Mouse (Mus musculus) C2C12 (cell line): ENCODE measurements around the gene Itgb7. TPM values are rescaled to one million over a fixed set of nuclear protein-coding genes. Genes with fewer than 3 reads are reported as not detected.

Source experiments
- H3K27me3 ChIP-seq: one replicate; pipeline ENCODE4 v1.6.1; 2011; ENCODE audit not compliant: control insufficient read depth, insufficient read depth, insufficient read length
- H3K36me3 ChIP-seq: one replicate; pipeline ENCODE4 v1.6.1; 2011; ENCODE audit not compliant: control insufficient read depth, insufficient read depth
- H3K4me3 ChIP-seq: one replicate; pipeline ENCODE4 v1.5.1; 2011; ENCODE audit warnings: mild to moderate bottlenecking, control low read depth; ENCODE audit not compliant: poor library complexity, insufficient read depth, severe bottlenecking
- H3K79me2 ChIP-seq: one replicate; pipeline ENCODE4 v1.6.1; 2011; ENCODE audit not compliant: control insufficient read depth, insufficient read depth
- H3K79me3 ChIP-seq: one replicate; pipeline ENCODE4 v1.6.1; 2011; ENCODE audit warnings: low read depth, control low read depth
- H3ac ChIP-seq: one replicate; pipeline ENCODE3; 2011; ENCODE audit warnings: low read depth; ENCODE audit not compliant: control insufficient read depth, insufficient read length
- CEBPB ChIP-seq: IDR thresholded peaks from one replicate; pipeline ENCODE4 v1.6.1; 2011; ENCODE audit warnings: low read depth, mild to moderate bottlenecking, control low read depth, moderate library complexity
- CTCF ChIP-seq: IDR thresholded peaks from one replicate; pipeline ENCODE4 v1.5.1; 2011; ENCODE audit not compliant: control insufficient read depth, insufficient read depth, insufficient read length
- FOSL1 ChIP-seq: IDR thresholded peaks from one replicate; pipeline ENCODE4 v1.8.0; 2011; ENCODE audit warnings: mild to moderate bottlenecking, low read length; ENCODE audit not compliant: poor library complexity, insufficient read depth, severe bottlenecking
- MAX ChIP-seq: IDR thresholded peaks from one replicate; pipeline ENCODE4 v1.6.1; 2011; ENCODE audit warnings: mild to moderate bottlenecking, control low read depth
- MYOD1 ChIP-seq: IDR thresholded peaks from one replicate; pipeline ENCODE4 v1.6.1; 2011; ENCODE audit warnings: low read depth; ENCODE audit not compliant: control insufficient read depth, insufficient read length
- MYOG ChIP-seq: IDR thresholded peaks from one replicate; pipeline ENCODE4 v1.6.1; 2011; ENCODE audit not compliant: control insufficient read depth, insufficient read length; ENCODE audit errors: extremely low read depth
- USF1 ChIP-seq: IDR thresholded peaks from one replicate; pipeline ENCODE4 v1.6.1; 2011; ENCODE audit warnings: low read depth, mild to moderate bottlenecking, control low read depth, moderate library complexity
- polyA plus RNA-seq: library from polyadenylated mRNA; unstranded; fragments of >200 nt; fragmentation: generic; extraction: Trizol; gene quantifications from one replicate; pipeline ENCODE4 v1.2.1, GENCODE M21; 2012; ENCODE audit warnings: missing spikeins

Itgb7 gene
- polyA plus RNA-seq, 1 experiment = 58.8 TPM

GRCm38 (mm10) chr15:102198841-102199240 lies 32.9 kb downstream of the Itgb7 start:
- Histone ChIP-seq H3ac (no peak overlapping the region), H3K79me3 (no peaks in the 10 kb centered on the region), H3K79me2 (no peaks in the 10 kb centered on the region), H3K36me3 (no peaks in the 10 kb centered on the region), H3K4me3 (no peak overlapping the region), H3K27me3 (no peaks in the 10 kb centered on the region)
- TF ChIP-seq MAX (no peak), CEBPB (no peak), CTCF (no peak), MYOD1 (no peak), FOSL1 (no peak), MYOG (no peak), USF1 (no peak)

- Histone ChIP-seq H3ac (no peak overlapping the region), H3K79me2 (no peaks in the 10 kb centered on the region), H3K36me3 (no peaks in the 10 kb centered on the region), H3K4me3 (no peak overlapping the region), H3K79me3 (no peaks in the 10 kb centered on the region), H3K27me3 (no peaks in the 10 kb centered on the region)
- TF ChIP-seq FOSL1 = no peak
- no peak for TF ChIP-seq MYOG
- no peak for TF ChIP-seq MYOD1
- TF ChIP-seq USF1 = no peak
- TF ChIP-seq CEBPB = no peak
These were observed 36.4 kb downstream of the Itgb7 start for GRCm38 (mm10) chr15:102195373-102195772.

- Histone ChIP-seq H3K4me3 (no peak overlapping the region), H3K79me3 (no peaks in the 10 kb centered on the region), H3K36me3 (no peaks in the 10 kb centered on the region), H3K27me3 (no peaks in the 10 kb centered on the region), H3K79me2 (no peaks in the 10 kb centered on the region), H3ac (no peak overlapping the region)
- no peak for TF ChIP-seq USF1
- no peak for TF ChIP-seq MAX
- TF ChIP-seq FOSL1 = no peak
- TF ChIP-seq CTCF = no peak
- no peak for TF ChIP-seq MYOD1
- no peak for TF ChIP-seq CEBPB
- TF ChIP-seq MYOG = no peak
These were observed 37.3 kb downstream of the Itgb7 start for GRCm38 (mm10) chr15:102194439-102194838.

GRCm38 (mm10) chr15:102193652-102194051 lies 38.1 kb downstream of the Itgb7 start:
- no peaks in the 10 kb centered on the region for H3K27me3 ChIP-seq
- H3K79me3 ChIP-seq = no peaks in the 10 kb centered on the region
- TF ChIP-seq MYOD1 (no peak), FOSL1 (no peak), MYOG (no peak), CTCF (no peak), CEBPB (peak; percentile 97)
- H3K79me2 ChIP-seq = no peaks in the 10 kb centered on the region
- H3ac ChIP-seq = no peak overlapping the region
- H3K4me3 ChIP-seq = no peak overlapping the region
- no peaks in the 10 kb centered on the region for H3K36me3 ChIP-seq

GRCm38 (mm10) chr15:102192820-102193386 lies 38.8 kb downstream of the Itgb7 start:
- no peaks in the 10 kb centered on the region for H3K79me2 ChIP-seq
- H3K36me3 ChIP-seq = no peaks in the 10 kb centered on the region
- H3K4me3 ChIP-seq = no peak overlapping the region
- TF ChIP-seq CEBPB (no peak), MYOG (no peak)
- no peaks in the 10 kb centered on the region for H3K79me3 ChIP-seq
- no peak overlapping the region for H3ac ChIP-seq
- no peaks in the 10 kb centered on the region for H3K27me3 ChIP-seq

- H3ac ChIP-seq = no peak overlapping the region
- H3K27me3 ChIP-seq = no peaks in the 10 kb centered on the region
- H3K79me2 ChIP-seq = no peaks in the 10 kb centered on the region
- TF ChIP-seq USF1 (no peak), CTCF (no peak), MYOD1 (no peak), MAX (no peak), CEBPB (no peak), MYOG (no peak), FOSL1 (no peak)
- H3K4me3 ChIP-seq = no peak overlapping the region
- H3K79me3 ChIP-seq = no peaks in the 10 kb centered on the region
- H3K36me3 ChIP-seq = no peaks in the 10 kb centered on the region
These were observed 39.4 kb downstream of the Itgb7 start for GRCm38 (mm10) chr15:102192271-102192812.
